Mouse (Mus musculus): Measurements from ENCODE around the gene Prune1.
"Not testable (repeated sequence)": the region's sequence is repeated elsewhere in the genome, so short reads cannot be mapped to it uniquely, and the experiment has no call there.

The Prune1 gene

DNA sequence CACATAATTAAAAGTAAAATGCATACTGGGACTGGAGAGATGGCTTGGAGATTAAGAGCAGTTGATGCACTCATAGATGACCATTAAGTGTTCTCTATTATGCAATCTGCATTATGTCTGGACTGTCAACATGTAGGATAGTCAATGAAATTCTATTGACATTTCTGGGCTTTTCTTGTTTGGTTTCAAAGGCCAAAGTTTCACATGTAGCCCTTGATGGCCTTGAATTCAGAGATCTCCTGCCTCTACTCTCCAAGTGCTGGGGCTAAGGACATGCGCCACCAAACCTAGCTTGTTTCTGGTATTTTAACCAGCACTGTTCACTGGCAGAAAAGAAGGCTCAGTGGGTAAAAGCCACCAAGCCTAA, 68.3 kb downstream of the Prune1 start:
- no peak for DNase-seq (ENCODE audit: low read depth, low spot score)

DNA sequence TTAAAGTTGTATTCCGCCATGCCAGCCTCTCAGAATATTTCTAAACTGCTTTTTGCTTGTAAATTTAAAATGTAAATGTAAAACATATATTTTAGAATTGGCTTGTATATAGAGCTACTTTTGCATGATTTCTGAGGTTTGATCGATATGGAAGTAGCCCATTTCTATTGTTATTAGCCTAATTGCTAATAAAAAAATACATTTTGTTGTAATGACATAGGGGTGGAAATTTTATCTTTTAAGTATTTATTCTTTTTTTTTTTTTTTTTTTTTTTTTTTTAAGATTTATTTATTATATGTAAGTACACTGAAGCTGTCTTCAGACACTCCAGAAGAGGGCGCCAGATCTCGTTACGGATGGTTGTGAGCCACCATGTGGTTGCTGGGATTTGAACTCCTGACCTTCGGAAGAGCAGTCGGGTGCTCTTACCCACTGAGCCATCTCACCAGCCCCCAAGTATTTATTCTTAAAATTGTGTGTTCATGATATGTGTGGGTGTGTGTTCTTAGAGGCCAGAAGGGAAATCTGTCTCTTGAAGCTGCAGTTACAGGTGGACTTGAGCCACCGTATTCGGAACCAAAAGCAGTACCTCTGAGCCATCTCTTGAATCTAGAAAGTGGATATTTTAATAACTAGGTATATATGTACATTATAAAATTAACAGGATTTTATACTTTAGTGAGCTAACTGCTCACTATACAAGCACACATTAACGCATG, 68.8 kb downstream of the Prune1 start:
- DNase-seq (ENCODE audit: low read depth, low spot score): not testable (repeated sequence)

DNA sequence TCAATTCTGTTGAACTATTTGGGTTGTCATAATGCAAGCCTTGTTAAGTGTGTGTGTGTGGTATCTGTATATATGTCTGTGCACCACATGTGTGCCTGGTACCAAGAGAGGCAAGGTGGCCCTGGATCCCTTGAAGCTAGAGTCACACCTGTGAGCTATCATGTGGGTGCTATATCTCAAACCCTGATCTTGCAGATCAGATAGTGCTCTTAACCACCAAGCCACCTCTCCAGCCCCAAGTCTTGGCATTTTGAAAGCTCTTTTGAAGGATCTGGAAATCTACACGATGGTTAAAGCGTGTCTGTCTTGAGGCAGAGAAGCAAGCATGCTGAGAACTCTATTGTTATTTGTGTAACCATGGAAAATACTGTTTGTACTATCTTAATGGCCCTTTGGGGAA, 71.3 kb downstream of the Prune1 start:
- DNase-seq (ENCODE audit: low read depth, low spot score): no peak

DNA sequence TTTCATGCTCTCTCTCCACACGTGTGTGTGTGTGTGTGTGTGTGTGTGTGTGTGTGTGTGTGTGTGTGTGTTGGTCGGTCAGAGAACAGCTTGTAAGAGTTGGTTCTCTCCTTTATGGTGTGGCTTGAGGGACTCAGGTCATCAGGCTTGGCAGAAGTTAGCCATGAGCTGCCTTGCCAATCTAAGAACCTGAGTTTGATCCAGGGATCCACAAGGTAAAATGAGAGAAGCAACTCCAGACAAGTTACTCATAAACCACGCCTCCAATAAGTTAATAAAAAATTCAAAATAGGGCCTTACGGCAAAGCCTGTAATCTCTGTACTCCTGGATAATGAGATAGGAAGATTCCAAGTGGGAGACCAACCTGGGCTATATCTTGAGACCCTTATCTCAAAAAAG, 73.6 kb downstream of the Prune1 start:
- DNase-seq (ENCODE audit: low read depth, low spot score): no peak

DNA sequence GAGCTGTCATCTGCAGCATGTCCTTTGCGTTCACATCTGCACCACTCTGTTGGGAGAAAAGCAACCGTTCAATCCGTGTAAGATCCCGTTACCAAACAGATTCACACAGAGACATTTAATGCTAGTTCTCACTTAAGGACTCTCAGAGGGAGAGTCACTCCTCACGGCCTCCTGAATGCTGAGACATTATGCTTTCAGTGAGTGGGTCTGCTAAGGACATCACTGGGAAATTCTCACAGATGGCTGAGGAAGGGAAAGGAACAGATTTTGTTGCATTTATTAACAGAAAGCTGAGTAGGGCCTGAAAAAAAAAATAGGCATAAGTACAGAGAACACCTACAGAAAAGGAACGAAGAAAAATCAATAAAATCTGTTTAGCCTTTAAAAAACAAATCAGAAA, 78.0 kb downstream of the Prune1 start:
- no peak for DNase-seq (ENCODE audit: low read depth, low spot score)

Measured in c-Kit-negative CD71-positive TER-119-positive erythroid progenitor cells, embryonic 14.5 days (primary cell).